Mouse (Mus musculus) olfactory bulb, adult 2 months (tissue): ENCODE data around the gene Msantd3.

ENCODE experiments used
- CTCF ChIP-seq: fragments of 200-500 bp; IDR thresholded peaks from 2 replicates; pipeline ENCODE4 v1.5.1; 2012; ENCODE audit warnings: low read depth, mild to moderate bottlenecking, low read length, moderate library complexity; ENCODE audit not compliant: insufficient read depth
- POLR2A ChIP-seq: fragments of 200-500 bp; IDR thresholded peaks from 2 replicates; pipeline ENCODE4 v1.6.1; 2012; ENCODE audit warnings: mild to moderate bottlenecking, low read depth, low read length, moderate library complexity; ENCODE audit not compliant: insufficient read depth

GRCm38 (mm10) chr4:48539841-48540575 lies at the start of gene Msantd3:
- TF ChIP-seq CTCF = no peak
- no peak for TF ChIP-seq POLR2A
